Mouse (Mus musculus) liver, embryonic 13.5 days (tissue): Measurements from ENCODE around the gene D8Ertd738e. TPM values are rescaled to one million over a fixed set of nuclear protein-coding genes. Genes with fewer than 3 reads are reported as not detected.

ENCODE experiments used
- ATAC-seq: fragments of 200-750 bp; cut with Nextera tagmentation; 2 replicates; pipeline ENCODE4 v1.8.0; 2017; ENCODE audit warnings: low read depth, mild to moderate bottlenecking, moderate number of reproducible peaks, moderate library complexity
- DNase-seq: peaks from one replicate; pipeline ENCODE4 v3.0.0; 2022
- H3K27ac ChIP-seq: fragments of 300-500 bp; sonication (generic); 2 replicates; pipeline ENCODE4 v1.5.1; 2015; ENCODE audit warnings: moderate library complexity, mild to moderate bottlenecking, inconsistent platforms
- H3K27me3 ChIP-seq: fragments of 300-500 bp; sonication (generic); 2 replicates; pipeline ENCODE4 v1.6.1; 2015; ENCODE audit warnings: mild to moderate bottlenecking, inconsistent platforms
- H3K36me3 ChIP-seq: fragments of 300-500 bp; sonication (generic); 2 replicates; pipeline ENCODE4 v1.6.1; 2015; ENCODE audit warnings: mild to moderate bottlenecking, inconsistent platforms
- H3K4me1 ChIP-seq: fragments of 300-500 bp; sonication (generic); replicated peaks from 2 replicates; pipeline ENCODE4 v1.6.1; 2015; ENCODE audit warnings: inconsistent platforms
- H3K4me2 ChIP-seq: fragments of 300-500 bp; sonication (generic); 2 replicates; pipeline ENCODE4 v1.6.1; 2015; ENCODE audit warnings: inconsistent platforms, mild to moderate bottlenecking, moderate library complexity
- H3K4me3 ChIP-seq: fragments of 300-500 bp; sonication (generic); replicated peaks from 2 replicates; pipeline ENCODE4 v1.5.1; 2015; ENCODE audit warnings: mild to moderate bottlenecking, inconsistent platforms
- H3K9ac ChIP-seq: fragments of 300-500 bp; sonication (generic); 2 replicates; pipeline ENCODE4 v1.6.1; 2015; ENCODE audit warnings: mild to moderate bottlenecking, inconsistent platforms
- H3K9me3 ChIP-seq: fragments of 300-500 bp; sonication (generic); replicated peaks from 2 replicates; pipeline ENCODE4 v1.6.1; 2016; ENCODE audit warnings: inconsistent platforms
- WGBS: fragments of 180-500 bp; shearing (Covaris S2); methylation state at CpG from one replicate; pipeline ENCODE4 v1.1.7; 2015; ENCODE audit not compliant: insufficient replicate concordance; 5-methylcytosine and 5-hydroxymethylcytosine counted together
- polyA plus RNA-seq: library from polyadenylated mRNA; unstranded; fragments of >200 nt; fragmentation: Nextera tagmentation; extraction: Ambion mirVana; gene quantifications from 2 replicates; pipeline ENCODE4 v1.2.1, GENCODE M21; 2015

D8Ertd738e gene
- polyA plus RNA-seq, 1 experiment from 2014 or later: 245 TPM

- ATAC-seq (no peak), DNase-seq (no peak)
- H3K4me2 ChIP-seq: peak overlapping the region; percentile 94
- H3K9ac ChIP-seq: peak overlapping the region; percentile 93
- 32% methylated on average over 10 of the region's 10 CpGs for WGBS
- H3K4me1 ChIP-seq: peaks cover 24% of the 10 kb centered on the region
- H3K27ac ChIP-seq: peak overlapping the region; percentile 74; the same call in 1 of the 2 replicates
- H3K4me3 ChIP-seq: peak overlapping the region; percentile 86
- no peaks in the 10 kb centered on the region for H3K36me3 ChIP-seq
- H3K27me3 ChIP-seq: no peaks in the 10 kb centered on the region
- H3K9me3 ChIP-seq: no peaks in the 10 kb centered on the region
Measured at GRCm38 (mm10) chr8:84235746-84236409, 13.6 kb downstream of the D8Ertd738e start.

- Histone ChIP-seq H3K9me3 (no peaks in the 10 kb centered on the region), H3K4me1 (peaks cover 22% of the 10 kb centered on the region), H3K36me3 (0 out of 2 replicates have a peak, but pooled peaks cover 16% of the 10 kb centered on the region), H3K9ac (no peak overlapping the region), H3K27me3 (no peaks in the 10 kb centered on the region), H3K27ac (no peak overlapping the region), H3K4me3 (no peak overlapping the region), H3K4me2 (no peak overlapping the region)
- DNase-seq (no peak), ATAC-seq (no peak)
- 81% methylated on average over 2 of the region's 2 CpGs for WGBS
Measured at GRCm38 (mm10) chr8:84233055-84233454, 16.5 kb downstream of the D8Ertd738e start.

- H3K27ac ChIP-seq: no peak overlapping the region
- no peak for ATAC-seq
- peaks cover 20% of the 10 kb centered on the region; the same call in 1 of the 2 replicates for H3K36me3 ChIP-seq
- no peak overlapping the region for H3K9ac ChIP-seq
- 71% methylated on average over 17 of the region's 17 CpGs for WGBS
- H3K4me2 ChIP-seq: no peak overlapping the region
- no peak overlapping the region for H3K4me3 ChIP-seq
- H3K9me3 ChIP-seq: no peaks in the 10 kb centered on the region
- peaks cover 10% of the 10 kb centered on the region for H3K4me1 ChIP-seq
- no peak for DNase-seq
- H3K27me3 ChIP-seq: no peaks in the 10 kb centered on the region
Measured at GRCm38 (mm10) chr8:84230735-84231134, 18.8 kb downstream of the D8Ertd738e start.

GRCm38 (mm10) chr8:84223322-84224029 is 26.0 kb downstream of the D8Ertd738e start:
- peaks cover 24% of the 10 kb centered on the region for H3K4me1 ChIP-seq
- no peaks in the 10 kb centered on the region for H3K27me3 ChIP-seq
- no peak overlapping the region for H3K27ac ChIP-seq
- H3K9ac ChIP-seq: no peak overlapping the region
- 86% methylated on average over 21 of the region's 21 CpGs for WGBS
- H3K9me3 ChIP-seq: no peaks in the 10 kb centered on the region
- H3K36me3 ChIP-seq: peaks cover 27% of the 10 kb centered on the region
- no peak overlapping the region for H3K4me3 ChIP-seq
- H3K4me2 ChIP-seq: no peak overlapping the region
- ATAC-seq (peak; percentile 53), DNase-seq (no peak)

- peak; percentile 22; the same call in 1 of the 2 replicates for ATAC-seq
- WGBS: 54% methylated on average over 9 of the region's 9 CpGs
- peak overlapping the region; percentile 64; the same call in 1 of the 2 replicates for H3K27ac ChIP-seq
- peaks cover 24% of the 10 kb centered on the region for H3K4me1 ChIP-seq
- H3K4me3 ChIP-seq: no peak overlapping the region
- no peak overlapping the region for H3K9ac ChIP-seq
- H3K27me3 ChIP-seq: no peaks in the 10 kb centered on the region
- H3K4me2 ChIP-seq: 0 out of 2 replicates have a peak overlapping the region, but pooled peaks have one; percentile 0
- no peaks in the 10 kb centered on the region for H3K9me3 ChIP-seq
- DNase-seq: no peak
- peaks cover 22% of the 10 kb centered on the region for H3K36me3 ChIP-seq
Measured at GRCm38 (mm10) chr8:84222566-84223165, 26.9 kb downstream of the D8Ertd738e start.

GRCm38 (mm10) chr8:84220105-84220504 is 29.4 kb downstream of the D8Ertd738e start:
- H3K27ac ChIP-seq: no peak overlapping the region
- H3K4me3 ChIP-seq: no peak overlapping the region
- H3K9me3 ChIP-seq: no peaks in the 10 kb centered on the region
- ATAC-seq (no peak), DNase-seq (no peak)
- H3K36me3 ChIP-seq: peaks cover 26% of the 10 kb centered on the region
- no peak overlapping the region for H3K9ac ChIP-seq
- H3K4me1 ChIP-seq: peaks cover 16% of the 10 kb centered on the region
- no peaks in the 10 kb centered on the region for H3K27me3 ChIP-seq
- no peak overlapping the region for H3K4me2 ChIP-seq
- WGBS: 53% methylated on average over 7 of the region's 7 CpGs

GRCm38 (mm10) chr8:84218143-84218542 is 31.4 kb downstream of the D8Ertd738e start:
- no peak overlapping the region for H3K4me2 ChIP-seq

GRCm38 (mm10) chr8:84217206-84217605 is 32.3 kb downstream of the D8Ertd738e start:
- no peak overlapping the region for H3K9ac ChIP-seq
- H3K27me3 ChIP-seq: no peaks in the 10 kb centered on the region
- H3K9me3 ChIP-seq: no peaks in the 10 kb centered on the region
- no peak for DNase-seq
- no peak overlapping the region for H3K4me2 ChIP-seq
- no peak overlapping the region for H3K4me3 ChIP-seq
- H3K36me3 ChIP-seq: peaks cover 27% of the 10 kb centered on the region
- H3K4me1 ChIP-seq: peaks cover 5% of the 10 kb centered on the region
- no peak overlapping the region for H3K27ac ChIP-seq
- WGBS: 81% methylated on average over 11 of the region's 11 CpGs
- ATAC-seq: no peak

More at GRCm38 (mm10) chr8:84218143-84218542, 31.4 kb downstream of the D8Ertd738e start:
- Histone ChIP-seq H3K27ac (no peak overlapping the region), H3K4me3 (no peak overlapping the region), H3K27me3 (no peaks in the 10 kb centered on the region), H3K36me3 (peaks cover 28% of the 10 kb centered on the region), H3K4me1 (peaks cover 14% of the 10 kb centered on the region), H3K9me3 (no peaks in the 10 kb centered on the region), H3K9ac (no peak overlapping the region)
- DNase-seq: no peak
- WGBS: 78% methylated on average over 5 of the region's 5 CpGs
- ATAC-seq: no peak

- Histone ChIP-seq H3K36me3 (peaks cover 34% of the 10 kb centered on the region), H3K27ac (no peak overlapping the region), H3K4me2 (no peak overlapping the region), H3K4me3 (no peak overlapping the region), H3K9ac (no peak overlapping the region), H3K4me1 (peaks cover 15% of the 10 kb centered on the region), H3K27me3 (no peaks in the 10 kb centered on the region), H3K9me3 (no peaks in the 10 kb centered on the region)
- ATAC-seq (no peak), DNase-seq (no peak)
- WGBS: 74% methylated on average over 4 of the region's 4 CpGs
Measured at GRCm38 (mm10) chr8:84213277-84213676, 36.2 kb downstream of the D8Ertd738e start.

GRCm38 (mm10) chr8:84211881-84212563 is 37.5 kb downstream of the D8Ertd738e start:
- H3K27me3 ChIP-seq: no peaks in the 10 kb centered on the region
- no peak overlapping the region for H3K27ac ChIP-seq
- H3K4me2 ChIP-seq: no peak overlapping the region
- no peak overlapping the region for H3K4me3 ChIP-seq
- no peaks in the 10 kb centered on the region for H3K9me3 ChIP-seq
- WGBS: 83% methylated on average over 31 of the region's 31 CpGs
- no peak overlapping the region for H3K9ac ChIP-seq
- ATAC-seq: no peak
- no peak for DNase-seq
- peaks cover 28% of the 10 kb centered on the region for H3K36me3 ChIP-seq
- peaks cover 26% of the 10 kb centered on the region for H3K4me1 ChIP-seq

- Histone ChIP-seq H3K9me3 (no peaks in the 10 kb centered on the region), H3K4me2 (no peak overlapping the region), H3K9ac (no peak overlapping the region), H3K4me1 (peaks cover 26% of the 10 kb centered on the region), H3K36me3 (peaks cover 31% of the 10 kb centered on the region), H3K4me3 (no peak overlapping the region), H3K27me3 (no peaks in the 10 kb centered on the region), H3K27ac (no peak overlapping the region)
- ATAC-seq (no peak), DNase-seq (no peak)
- WGBS: 94% methylated on average over 3 of the region's 3 CpGs
Measured at GRCm38 (mm10) chr8:84211202-84211601, 38.3 kb downstream of the D8Ertd738e start.
